Mouse (Mus musculus) intestine, postnatal 0 days (tissue): ENCODE results near the gene Dclk1. TPM values are rescaled to one million over a fixed set of nuclear protein-coding genes. Genes with fewer than 3 reads are reported as not detected.

Experiments
- ATAC-seq: fragments of 200-750 bp; cut with Nextera tagmentation; 2 replicates; pipeline ENCODE4 v1.8.0; 2017; ENCODE audit warnings: mild to moderate bottlenecking, moderate TSS enrichment, moderate library complexity
- H3K27ac ChIP-seq: fragments of 300-500 bp; sonication (generic); 2 replicates; pipeline ENCODE4 v1.5.1; 2014; ENCODE audit warnings: mild to moderate bottlenecking, low read depth, low read length, moderate library complexity
- H3K27me3 ChIP-seq: fragments of 300-500 bp; sonication (generic); replicated peaks from 2 replicates; pipeline ENCODE4 v1.6.1; 2014; ENCODE audit warnings: low read length, mixed read lengths; ENCODE audit not compliant: control insufficient read depth, insufficient read depth
- H3K36me3 ChIP-seq: fragments of 300-500 bp; sonication (generic); 2 replicates; pipeline ENCODE4 v1.6.1; 2014; ENCODE audit warnings: mild to moderate bottlenecking, moderate library complexity; ENCODE audit not compliant: control insufficient read depth, insufficient read depth
- H3K4me1 ChIP-seq: fragments of 300-500 bp; sonication (generic); replicated peaks from 2 replicates; pipeline ENCODE4 v1.6.1; 2014; ENCODE audit warnings: antibody characterized with exemption, low read length, mixed read lengths; ENCODE audit not compliant: control insufficient read depth, insufficient read depth
- H3K4me2 ChIP-seq: fragments of 300-500 bp; sonication (generic); replicated peaks from 2 replicates; pipeline ENCODE4 v1.6.1; 2014; ENCODE audit warnings: low read depth, mild to moderate bottlenecking, moderate library complexity
- H3K4me3 ChIP-seq: fragments of 300-500 bp; sonication (generic); 2 replicates; pipeline ENCODE4 v1.5.1; 2014; ENCODE audit warnings: low read depth, low read length
- H3K9ac ChIP-seq: fragments of 300-500 bp; sonication (generic); 2 replicates; pipeline ENCODE4 v1.6.1; 2014; ENCODE audit warnings: mild to moderate bottlenecking, low read depth, low read length
- H3K9me3 ChIP-seq: fragments of 300-500 bp; sonication (generic); 2 replicates; pipeline ENCODE4 v1.6.1; 2016; ENCODE audit warnings: mixed run types; ENCODE audit not compliant: control insufficient read depth
- CTCF ChIP-seq: sonication (generic); IDR thresholded peaks from 2 replicates; pipeline ENCODE4 v1.5.1; 2016; ENCODE audit warnings: low read depth, mild to moderate bottlenecking, control low read depth, antibody characterized with exemption, moderate library complexity
- WGBS: fragments of 180-500 bp; shearing (Covaris S2); extraction: QIAGEN DNeasy Blood & Tissue Kit; methylation state at CpG from one replicate; pipeline ENCODE4 v1.1.7; 2014; 5-methylcytosine and 5-hydroxymethylcytosine counted together
- polyA plus RNA-seq: library from polyadenylated mRNA; unstranded; fragments of >200 nt; fragmentation: Nextera tagmentation; extraction: Ambion mirVana; gene quantifications from 2 replicates; pipeline ENCODE4 v1.2.1, GENCODE M21; 2015

Gene Dclk1
- polyA plus RNA-seq, 1 experiment from 2014 or later, result 5.0 TPM

DNA sequence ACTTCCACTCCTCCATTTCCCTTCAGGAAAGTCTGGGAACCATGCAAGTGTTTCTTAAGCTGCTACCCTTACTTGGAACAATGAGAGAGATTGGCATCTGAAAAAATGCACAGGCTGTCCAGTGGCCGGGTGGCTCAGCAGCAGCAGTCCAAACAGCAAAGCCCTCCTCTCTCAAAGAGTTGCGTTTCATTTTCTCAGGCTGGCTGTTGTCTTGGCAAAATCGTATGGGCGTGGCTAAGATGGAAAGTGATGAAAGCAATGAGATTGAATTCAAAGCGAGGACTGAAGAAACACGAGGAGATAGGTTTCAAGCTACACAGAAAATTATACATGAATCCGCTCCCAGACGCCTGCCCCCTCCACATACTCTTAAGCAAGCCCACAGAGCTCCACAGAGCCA, 67.8 kb downstream of the Dclk1 start:
- WGBS, result 73% methylated on average over 8 of the region's 8 CpGs
- no peaks in the 10 kb centered on the region for H3K36me3 ChIP-seq
- ATAC-seq, result no peak
- no peak overlapping the region for H3K27ac ChIP-seq
- no peak overlapping the region for H3K9ac ChIP-seq
- TF ChIP-seq CTCF, result no peak
- H3K4me3 ChIP-seq, result no peak overlapping the region
- H3K9me3 ChIP-seq, result no peaks in the 10 kb centered on the region
- H3K4me1 ChIP-seq, result no peaks in the 10 kb centered on the region
- no peak overlapping the region for H3K4me2 ChIP-seq
- no peaks in the 10 kb centered on the region for H3K27me3 ChIP-seq

DNA sequence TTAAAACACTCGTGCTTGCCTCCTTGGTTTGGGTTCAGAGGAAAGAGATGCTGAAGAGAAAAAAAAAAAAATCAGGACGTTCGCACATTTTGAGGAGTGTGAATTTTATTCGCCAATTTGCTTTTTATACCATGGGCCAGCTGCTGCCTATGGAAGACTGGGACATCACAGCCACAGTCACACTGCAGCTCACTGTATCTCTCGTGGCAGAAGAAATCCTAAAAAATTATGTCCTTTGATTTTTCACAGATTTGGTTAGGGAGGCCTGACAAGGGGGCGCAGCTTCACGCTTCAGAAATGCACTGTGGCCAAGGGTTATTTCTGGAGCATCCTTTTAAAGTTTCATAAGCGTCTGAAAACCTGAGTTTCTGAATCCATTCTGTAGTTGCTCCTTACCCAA, 73.7 kb downstream of the Dclk1 start:
- Histone ChIP-seq H3K4me2 (no peak overlapping the region), H3K36me3 (no peaks in the 10 kb centered on the region), H3K27ac (no peak overlapping the region), H3K4me3 (no peak overlapping the region), H3K9me3 (no peaks in the 10 kb centered on the region), H3K27me3 (no peaks in the 10 kb centered on the region), H3K4me1 (no peaks in the 10 kb centered on the region), H3K9ac (no peak overlapping the region)
- no peak for TF ChIP-seq CTCF
- 80% methylated on average over 8 of the region's 8 CpGs for WGBS
- ATAC-seq, result no peak

DNA sequence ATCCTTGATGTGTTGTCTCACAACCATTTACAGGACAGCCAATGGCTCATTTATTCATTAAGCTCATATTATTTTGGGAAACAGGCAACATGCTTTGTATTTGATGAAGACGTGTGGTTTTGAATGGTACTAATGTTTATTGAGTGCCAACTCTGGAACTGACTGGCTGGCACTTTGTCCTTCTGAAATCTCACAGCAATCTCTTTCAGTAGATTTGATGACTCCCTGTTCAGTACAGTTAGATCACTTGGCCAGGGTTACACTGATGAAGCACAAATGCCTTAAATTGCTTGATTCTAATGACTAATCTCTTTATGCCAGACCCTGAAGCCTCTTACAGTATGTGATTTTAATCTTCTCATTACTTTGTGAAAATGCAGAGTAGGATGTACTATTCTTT, 75.9 kb downstream of the Dclk1 start:
- H3K27me3 ChIP-seq, result no peaks in the 10 kb centered on the region
- H3K9me3 ChIP-seq, result no peaks in the 10 kb centered on the region
- no peak overlapping the region for H3K27ac ChIP-seq
- H3K36me3 ChIP-seq, result no peaks in the 10 kb centered on the region
- no peaks in the 10 kb centered on the region for H3K4me1 ChIP-seq
- H3K4me3 ChIP-seq, result no peak overlapping the region
- H3K9ac ChIP-seq, result no peak overlapping the region
- ATAC-seq, result no peak
- 88% methylated on average over 1 of the region's 1 CpGs for WGBS
- no peak for TF ChIP-seq CTCF
- H3K4me2 ChIP-seq, result no peak overlapping the region

DNA sequence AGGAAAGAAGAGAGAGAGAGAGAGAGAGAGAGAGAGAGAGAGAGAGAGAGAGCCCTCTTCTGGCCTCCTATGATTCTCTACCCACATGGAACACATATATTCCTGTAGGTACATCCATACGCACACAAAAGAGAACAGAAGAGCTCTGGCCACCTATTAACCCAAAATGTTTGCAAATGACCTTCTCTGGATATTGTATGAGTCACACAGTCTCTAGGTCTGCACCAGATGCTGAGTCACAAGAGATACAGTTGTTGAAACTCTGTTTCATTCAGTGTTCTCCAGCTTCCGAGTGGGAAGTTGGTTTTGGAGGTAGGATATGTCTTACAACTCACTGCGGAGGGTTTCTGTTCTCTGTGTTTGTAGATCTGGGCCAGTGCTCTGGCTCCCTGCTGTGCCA, 78.4 kb downstream of the Dclk1 start:
- H3K36me3 ChIP-seq, result no peaks in the 10 kb centered on the region
- H3K27me3 ChIP-seq, result no peaks in the 10 kb centered on the region
- no peak overlapping the region for H3K4me2 ChIP-seq
- H3K9ac ChIP-seq, result no peak overlapping the region
- ATAC-seq, result no peak
- no peaks in the 10 kb centered on the region for H3K9me3 ChIP-seq
- H3K27ac ChIP-seq, result no peak overlapping the region
- no peaks in the 10 kb centered on the region for H3K4me1 ChIP-seq
- no peak for TF ChIP-seq CTCF
- no peak overlapping the region for H3K4me3 ChIP-seq
- WGBS, result 86% methylated on average over 3 of the region's 3 CpGs

DNA sequence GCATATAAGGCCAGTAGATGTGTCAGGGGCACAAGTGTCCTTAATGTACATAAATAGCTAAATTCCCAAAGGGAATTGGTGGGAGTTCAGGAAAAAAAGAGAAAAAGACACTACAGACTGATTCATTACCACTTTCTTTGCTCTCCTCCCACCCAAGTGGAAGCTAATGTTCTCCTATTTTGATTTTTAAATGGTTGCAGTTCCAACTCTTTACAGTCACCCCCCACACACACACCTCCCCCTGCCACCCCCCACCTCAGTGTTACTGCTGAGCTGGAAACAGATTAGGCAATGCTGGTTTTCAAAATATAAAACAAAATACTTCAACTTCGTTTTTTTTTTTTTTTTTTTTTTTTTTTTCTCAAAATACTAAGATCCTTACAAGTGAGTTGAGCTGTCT, 81.9 kb downstream of the Dclk1 start:
- ATAC-seq, result no peak
- Histone ChIP-seq H3K27me3 (no peaks in the 10 kb centered on the region), H3K27ac (no peak overlapping the region), H3K4me3 (no peak overlapping the region), H3K9ac (no peak overlapping the region), H3K4me2 (no peak overlapping the region), H3K36me3 (no peaks in the 10 kb centered on the region), H3K9me3 (no peaks in the 10 kb centered on the region), H3K4me1 (no peaks in the 10 kb centered on the region)
- no peak for TF ChIP-seq CTCF
- WGBS, result 76% methylated on average over 1 of the region's 1 CpGs

DNA sequence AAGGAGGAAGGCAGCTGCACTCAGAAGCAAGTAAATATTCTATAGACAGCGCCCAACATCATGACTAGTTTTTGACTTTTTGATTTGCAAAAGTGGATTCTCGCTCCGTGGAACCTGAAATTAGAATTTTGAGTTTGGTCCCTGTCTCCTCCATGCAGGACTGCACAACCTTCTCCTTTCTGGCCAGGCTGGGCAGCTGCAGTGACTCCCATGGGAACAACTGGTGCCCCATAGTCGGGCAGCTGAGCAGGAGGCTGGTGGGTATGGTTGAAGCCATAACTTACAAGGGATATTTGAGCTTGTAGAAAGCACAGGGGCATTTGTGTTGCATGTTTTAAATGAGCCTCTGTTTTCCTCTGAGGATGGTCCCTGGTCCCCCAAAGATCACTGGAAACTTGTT, 88.3 kb downstream of the Dclk1 start:
- H3K9me3 ChIP-seq, result 0 out of 2 replicates have a peak, but pooled peaks cover 2% of the 10 kb centered on the region
- H3K4me1 ChIP-seq, result no peaks in the 10 kb centered on the region
- H3K36me3 ChIP-seq, result no peaks in the 10 kb centered on the region
- H3K9ac ChIP-seq, result no peak overlapping the region
- ATAC-seq, result no peak
- no peaks in the 10 kb centered on the region for H3K27me3 ChIP-seq
- TF ChIP-seq CTCF, result no peak
- H3K27ac ChIP-seq, result no peak overlapping the region
- no peak overlapping the region for H3K4me3 ChIP-seq
- no peak overlapping the region for H3K4me2 ChIP-seq
- 84% methylated on average over 4 of the region's 4 CpGs for WGBS

DNA sequence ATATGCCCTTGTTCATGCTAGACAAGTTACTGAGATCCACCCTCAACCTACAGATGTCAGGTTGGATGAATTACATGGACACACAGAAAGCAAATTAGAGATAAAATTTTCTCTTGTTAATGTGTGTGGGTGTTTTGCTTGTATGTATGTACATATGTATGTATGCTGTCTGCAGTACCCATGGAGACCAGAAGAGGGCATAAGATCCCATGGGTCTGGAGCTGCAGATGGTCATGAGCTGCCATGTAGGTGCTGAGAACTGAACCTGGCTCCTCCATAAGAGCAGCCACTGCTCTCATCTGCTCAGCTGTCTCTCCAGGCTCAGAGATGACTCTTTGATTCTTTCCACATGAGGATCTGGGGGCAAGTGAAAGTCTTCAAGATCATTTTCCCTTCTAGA, 89.5 kb downstream of the Dclk1 start:
- H3K27me3 ChIP-seq, result no peaks in the 10 kb centered on the region
- H3K4me3 ChIP-seq, result no peak overlapping the region
- no peak overlapping the region for H3K4me2 ChIP-seq
- no peak for TF ChIP-seq CTCF
- H3K36me3 ChIP-seq, result no peaks in the 10 kb centered on the region
- no peak for ATAC-seq
- H3K9ac ChIP-seq, result no peak overlapping the region
- H3K4me1 ChIP-seq, result no peaks in the 10 kb centered on the region
- no peak overlapping the region for H3K27ac ChIP-seq
- H3K9me3 ChIP-seq, result 0 out of 2 replicates have a peak, but pooled peaks cover 2% of the 10 kb centered on the region
